Mouse (Mus musculus): ENCODE results near the gene Rab34. TPM values are rescaled to one million over a fixed set of nuclear protein-coding genes. Genes with fewer than 3 reads are reported as not detected.

Rab34 gene
- total RNA-seq, 2 experiments from 2014 or later: 93.0 to 100 TPM

- no peak for DNase-seq
Measured at GRCm38 (mm10) chr11:78215709-78216317, 27.6 kb downstream of the Rab34 start.

GRCm38 (mm10) chr11:78223586-78223985 is 35.4 kb downstream of the Rab34 start:
- no peak for DNase-seq

- DNase-seq: no peak
Measured at GRCm38 (mm10) chr11:78231518-78231917, 43.3 kb downstream of the Rab34 start.

GRCm38 (mm10) chr11:78240193-78240857 is 52.1 kb downstream of the Rab34 start:
- DNase-seq: no peak

Small RNA genes within 50 kb of the gene (microRNA-seq; reads per million reads assigned to microRNA genes)
- gene Mir7653: not detected

Other genes with a start within 250 kb of the Rab34 start
- 10 to 100 TPM; 42.9 to 55.3 TPM for gene Phf12, start 205.7 kb upstream of the Rab34 start, total RNA-seq (2021)
- gene Dhrs13, start 156.2 kb upstream of the Rab34 start, total RNA-seq (2021): 10 to 100 TPM in 1 of 2 experiments, 1 to 10 TPM in 1; 8.6 to 10.4 TPM
- gene Flot2, start 150.5 kb upstream of the Rab34 start, total RNA-seq (2021): 10 to 100 TPM; 79.1 to 95.9 TPM
- gene Eral1, start 108.0 kb upstream of the Rab34 start, total RNA-seq (2021): 10 to 100 TPM; 30.4 to 35.0 TPM
- gene Fam222b, start 93.8 kb upstream of the Rab34 start, total RNA-seq (2021): 10 to 100 TPM; 14.7 to 15.3 TPM
- 10 to 100 TPM; 52.2 to 53.0 TPM for gene Traf4, start 22.8 kb upstream of the Rab34 start, total RNA-seq (2021)
- 10 to 100 TPM in 1 of 2 experiments, 1 to 10 TPM in 1; 8.6 to 10.9 TPM for gene Nek8, start 11.8 kb upstream of the Rab34 start, total RNA-seq (2021)
- gene Tlcd1, start 11.7 kb upstream of the Rab34 start, total RNA-seq (2021): 10 to 100 TPM; 34.4 to 45.6 TPM
- 1,000 to 10,000 TPM; 1,780 to 1,853 TPM for gene Rpl23a, start 4.8 kb upstream of the Rab34 start, total RNA-seq (2021)
- 10 to 100 TPM; 14.8 to 18.1 TPM for gene Proca1, start 5.0 kb downstream of the Rab34 start, total RNA-seq (2021)
- gene Sdf2, start 57.3 kb downstream of the Rab34 start, total RNA-seq (2021): 10 to 100 TPM; 67.9 to 68.2 TPM
- gene Supt6, start 57.6 kb downstream of the Rab34 start, total RNA-seq (2021): 10 to 100 TPM; 46.9 to 50.9 TPM
- 100 to 1,000 TPM; 138 to 184 TPM for gene 2610507B11Rik, start 73.3 kb downstream of the Rab34 start, total RNA-seq (2021)
- 1 to 10 TPM in 1 of 2 experiments, under 1 TPM in 1; 0.57 to 2.2 TPM for gene BC030499, start 102.4 kb downstream of the Rab34 start, total RNA-seq (2021)
- 10 to 100 TPM; 11.2 to 16.1 TPM for gene Spag5, start 113.1 kb downstream of the Rab34 start, total RNA-seq (2021)
- 1 to 10 TPM; 8.3 to 8.6 TPM for gene Aldoc, start 134.5 kb downstream of the Rab34 start, total RNA-seq (2021)
- 10 to 100 TPM; 40.1 to 40.3 TPM for gene Pigs, start 140.0 kb downstream of the Rab34 start, total RNA-seq (2021)
- 10 to 100 TPM; 36.1 to 42.5 TPM for gene Unc119, start 155.1 kb downstream of the Rab34 start, total RNA-seq (2021)
- under 1 TPM in 1 of 2 experiments, not detected in 1; 0.09 TPM for gene Foxn1, start 198.1 kb downstream of the Rab34 start, total RNA-seq (2021)
- gene Slc13a2, start 233.8 kb downstream of the Rab34 start, total RNA-seq (2021): not detected